Mouse (Mus musculus) retina, embryonic 14.5 days (tissue): Measurements from ENCODE around the gene Vps26c.
A peak's percentile ranks its signal among the peaks of the same experiment; 100 is the strongest.

ENCODE experiments used
- DNase-seq: peaks from one replicate; pipeline ENCODE4 v3.0.0-alpha.2; 2015; ENCODE audit warnings: low spot score

Vps26c gene

GRCm38 (mm10) chr16:94526344-94527151 is at the start of gene Vps26c:
Gene Vps26c (minus strand): TSS chr16:94526830.
- peak; percentile 97 for DNase-seq

DNA sequence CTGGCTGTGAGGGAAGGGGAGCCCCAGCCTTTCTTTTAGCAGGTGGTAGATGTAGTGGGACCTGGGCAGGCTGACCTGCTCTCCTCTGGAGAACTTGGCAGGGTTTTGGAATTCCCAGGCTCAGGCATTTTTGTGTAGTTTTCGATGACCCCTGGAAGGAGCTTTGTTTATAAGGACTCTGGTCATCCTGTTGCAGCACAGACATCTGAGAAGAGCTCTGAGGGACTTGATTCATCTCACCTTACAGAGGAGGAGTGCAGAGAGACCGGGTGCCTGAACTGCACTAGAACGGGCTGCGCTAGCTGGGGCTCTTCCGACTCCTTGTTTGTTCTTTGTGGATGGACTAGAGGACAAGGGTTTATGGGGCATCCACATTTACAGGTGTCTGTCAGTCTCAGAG is 49.1 kb upstream of the Vps26c start:
- DNase-seq = no peak

- DNase-seq = no peak
Measured at GRCm38 (mm10) chr16:94574718-94575094, 48.1 kb upstream of the Vps26c start.

- DNase-seq = no peak
Measured at GRCm38 (mm10) chr16:94574025-94574717, 47.5 kb upstream of the Vps26c start.

GRCm38 (mm10) chr16:94572422-94572821 is 45.8 kb upstream of the Vps26c start:
- no peak for DNase-seq

DNA sequence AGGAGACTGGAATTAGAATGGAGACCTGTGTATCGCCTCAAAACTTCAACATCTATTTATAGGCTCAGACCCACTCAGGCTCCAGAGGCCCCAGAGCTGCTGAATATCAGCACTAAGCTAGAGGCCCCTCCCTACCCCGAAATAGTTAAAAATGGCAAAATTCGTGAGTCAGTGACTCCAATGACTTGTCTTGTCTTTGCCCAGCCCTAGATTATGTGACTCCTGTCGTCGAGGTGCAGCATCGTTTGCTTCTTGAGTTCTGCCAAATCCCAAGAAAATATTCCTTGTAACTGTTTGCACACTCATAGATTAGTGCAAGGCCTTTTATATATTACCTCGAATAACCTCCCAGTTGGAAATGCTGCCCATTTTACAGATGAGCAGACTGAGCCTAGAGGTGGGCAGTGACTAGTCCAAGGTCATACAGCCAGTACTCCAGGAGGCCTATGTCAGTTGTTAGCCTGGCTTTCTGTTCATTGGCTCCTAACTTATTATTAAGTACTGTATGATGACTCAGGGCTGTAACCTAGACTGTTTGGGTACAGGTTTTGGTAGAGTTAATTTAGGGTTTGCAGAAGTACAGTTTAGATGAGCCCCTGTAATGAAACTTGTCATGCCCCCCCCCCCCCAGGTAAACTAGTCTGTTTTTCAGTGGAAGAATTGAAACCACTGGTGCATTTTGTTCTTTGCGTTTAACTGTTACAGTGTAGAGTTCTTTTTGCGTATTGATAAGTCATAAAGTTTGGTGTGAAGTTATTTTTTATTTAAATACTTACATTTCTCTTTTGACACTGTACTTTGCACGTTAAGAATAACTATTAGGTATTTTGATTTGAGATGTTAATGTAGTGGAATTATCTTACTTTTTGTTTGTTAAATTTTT is 44.7 kb upstream of the Vps26c start:
- DNase-seq = peak; percentile 32

DNA sequence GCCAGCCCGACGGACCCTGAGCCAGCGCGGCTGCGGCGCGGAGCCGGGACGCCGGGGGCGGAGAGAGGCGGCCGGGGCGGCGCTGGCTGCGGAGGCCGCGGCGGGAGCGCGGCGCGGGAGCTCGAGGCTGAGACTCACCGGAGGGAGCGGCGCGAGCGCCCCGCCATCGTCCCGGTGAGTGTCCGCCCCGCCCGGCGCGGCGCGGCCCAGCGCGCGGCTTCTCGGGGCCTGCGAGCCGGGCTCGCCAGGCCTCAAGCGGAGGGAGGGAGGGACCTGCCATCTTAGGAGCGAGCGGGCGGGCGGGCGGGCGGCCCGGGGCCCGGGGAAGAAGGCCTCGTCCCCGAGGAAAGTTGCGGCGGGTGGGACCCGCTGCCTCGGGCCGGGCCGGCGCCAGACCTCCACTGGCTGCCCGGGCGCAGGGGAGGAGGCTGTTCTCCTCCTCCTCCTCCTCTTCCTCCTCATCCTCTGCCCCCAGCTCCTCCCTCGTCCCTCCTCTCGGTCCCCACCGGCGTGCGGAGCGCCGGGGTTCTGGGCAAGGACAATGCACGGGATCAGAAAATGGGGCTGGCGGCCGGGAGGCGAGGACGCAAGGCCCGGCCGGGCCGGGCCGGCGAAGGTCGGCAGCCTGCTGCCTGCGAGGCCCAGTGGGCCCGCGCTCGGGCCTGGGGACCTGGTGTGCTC is 43.9 kb upstream of the Vps26c start:
- peak; percentile 44 for DNase-seq

DNA sequence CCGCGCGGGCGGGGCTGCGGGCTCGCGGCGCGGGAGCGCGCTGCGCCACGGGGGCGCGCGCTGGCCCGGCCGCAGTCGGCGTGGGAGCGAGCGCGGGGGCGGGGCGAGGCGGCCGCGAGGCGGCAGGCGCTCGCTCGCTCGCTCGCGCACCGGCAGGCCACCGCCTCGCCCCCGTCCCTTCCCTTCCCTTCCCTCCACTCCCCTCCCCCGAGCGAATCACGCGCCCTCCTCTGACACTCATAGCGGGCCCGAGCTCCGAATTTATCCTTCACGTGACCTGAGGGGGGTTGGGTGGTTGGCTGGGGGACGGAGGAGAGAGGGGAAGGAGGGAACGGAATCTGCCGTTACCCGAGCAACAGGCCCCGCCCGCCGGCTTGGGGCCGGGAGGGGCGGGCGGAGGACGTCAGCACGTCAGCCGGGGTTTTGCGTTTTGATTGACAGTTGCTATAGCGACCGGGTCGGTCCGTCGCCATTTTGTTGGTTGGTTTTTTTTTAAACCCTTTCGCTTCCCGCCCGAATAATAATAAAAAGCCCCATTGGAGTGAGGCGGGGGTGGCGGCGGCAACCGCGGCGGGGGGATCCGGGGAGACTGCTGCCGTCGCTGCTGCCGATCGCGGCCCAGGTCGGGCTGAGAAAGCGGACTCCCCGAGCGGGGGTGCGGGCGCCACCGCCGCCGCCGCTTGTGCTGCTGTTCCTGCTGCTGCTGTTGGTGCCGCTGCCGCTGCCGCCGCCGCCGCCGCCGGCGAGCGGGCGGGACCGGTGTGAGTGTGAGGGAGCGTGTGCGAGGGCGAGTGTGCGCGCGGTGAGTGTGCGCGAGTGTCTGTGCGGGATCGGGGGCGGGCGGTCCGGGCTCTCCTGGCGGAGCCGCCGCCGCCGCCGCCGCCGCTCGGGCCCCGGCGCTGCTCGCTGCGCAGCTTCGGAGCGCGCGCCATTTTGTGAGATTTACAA is 42.9 kb upstream of the Vps26c start, which contains the start of gene Dyrk1a:
TSS of gene Dyrk1a (plus strand) at position 782 of the 948 bp plus-strand sequence.
- peak; percentile 99 for DNase-seq

DNA sequence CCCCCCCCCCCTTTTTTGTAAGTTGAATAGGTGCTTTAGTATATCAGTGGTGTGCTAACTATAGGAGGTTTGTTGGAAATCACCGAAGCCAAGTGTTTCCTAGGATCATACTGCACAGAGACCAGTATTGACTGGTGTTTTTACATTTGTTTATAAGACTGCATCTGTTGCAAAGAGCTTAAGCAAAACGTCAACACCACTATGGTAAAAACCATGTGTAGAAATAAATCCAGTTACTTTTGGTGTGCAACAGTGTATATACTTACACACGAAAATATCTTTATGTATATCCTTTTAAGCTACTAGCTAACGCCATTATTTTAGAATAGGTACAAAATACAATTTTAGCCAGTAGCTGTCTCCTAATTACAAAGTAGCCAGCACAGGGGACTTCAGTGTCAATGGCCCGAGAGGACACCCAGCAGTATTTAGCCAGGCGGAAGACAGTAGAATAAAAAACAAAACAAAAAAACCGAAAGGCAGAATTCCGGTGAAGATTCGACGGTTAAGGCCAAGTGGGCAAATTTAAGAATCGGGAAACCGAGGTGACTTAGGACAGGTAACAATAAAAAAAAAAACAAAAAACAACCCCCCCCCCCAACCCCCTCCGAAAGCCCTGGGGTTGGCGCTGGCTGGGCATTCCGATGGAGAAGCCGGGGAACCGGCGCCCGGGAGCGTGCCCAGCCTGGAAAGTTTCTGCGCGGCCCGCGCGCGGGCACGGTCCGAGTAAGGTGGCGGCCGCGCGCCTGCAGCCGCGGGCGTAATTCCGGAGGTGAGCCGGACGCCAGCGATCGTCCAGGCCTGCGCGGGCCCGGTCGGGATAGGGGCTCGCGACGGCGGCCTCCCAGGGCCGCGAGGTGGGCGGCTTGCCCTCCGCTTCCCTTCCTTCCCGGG is 42.0 kb upstream of the Vps26c start:
- peak; percentile 15 for DNase-seq

- DNase-seq = no peak
Measured at GRCm38 (mm10) chr16:94567751-94568150, 41.1 kb upstream of the Vps26c start.

GRCm38 (mm10) chr16:94566834-94567585 is 40.4 kb upstream of the Vps26c start:
- no peak for DNase-seq

GRCm38 (mm10) chr16:94566124-94566523 is 39.5 kb upstream of the Vps26c start:
- no peak for DNase-seq

GRCm38 (mm10) chr16:94560618-94561017 is 34.0 kb upstream of the Vps26c start:
- DNase-seq = no peak

DNA sequence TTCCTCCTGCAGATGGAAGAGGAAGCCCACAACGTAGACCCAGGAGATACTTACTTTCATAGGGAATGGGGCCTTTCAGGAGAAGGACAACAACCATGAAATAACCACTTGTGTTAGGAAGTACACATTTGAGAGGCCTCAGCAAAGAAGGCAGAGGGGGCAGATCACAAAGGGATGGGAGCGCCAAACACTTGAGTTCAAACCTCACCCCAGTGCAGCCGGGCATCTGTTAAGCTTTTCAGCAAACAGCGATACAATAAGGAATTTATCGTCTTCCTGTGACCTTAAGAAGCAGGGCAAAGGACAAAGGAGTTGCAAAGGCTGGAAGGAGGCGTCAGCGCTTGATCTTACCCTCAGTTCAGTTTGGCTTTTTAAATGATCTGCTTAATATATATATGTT is 33.2 kb upstream of the Vps26c start:
- no peak for DNase-seq

GRCm38 (mm10) chr16:94559282-94559681 is 32.7 kb upstream of the Vps26c start:
- no peak for DNase-seq

DNA sequence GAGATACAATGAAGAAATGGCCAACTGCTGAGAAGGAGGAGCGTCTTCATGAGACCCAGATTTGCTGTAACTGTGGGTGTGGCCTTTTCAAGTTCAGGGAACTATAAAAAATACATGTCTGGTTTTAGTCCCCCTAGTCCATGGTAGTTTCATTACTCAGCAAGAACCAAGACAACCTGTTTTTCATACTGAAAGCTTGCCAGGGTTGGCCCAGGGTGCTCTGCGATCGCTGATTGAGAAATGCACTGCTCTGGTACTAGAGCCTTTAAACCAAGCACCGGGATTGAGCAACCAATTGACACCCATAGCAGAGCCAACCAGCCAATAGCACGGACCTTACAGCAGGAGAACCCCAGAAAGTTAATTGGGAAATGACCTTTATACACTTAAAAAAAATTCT is 29.6 kb upstream of the Vps26c start:
- no peak for DNase-seq

- DNase-seq = no peak
Measured at GRCm38 (mm10) chr16:94555346-94555745, 28.7 kb upstream of the Vps26c start.

DNA sequence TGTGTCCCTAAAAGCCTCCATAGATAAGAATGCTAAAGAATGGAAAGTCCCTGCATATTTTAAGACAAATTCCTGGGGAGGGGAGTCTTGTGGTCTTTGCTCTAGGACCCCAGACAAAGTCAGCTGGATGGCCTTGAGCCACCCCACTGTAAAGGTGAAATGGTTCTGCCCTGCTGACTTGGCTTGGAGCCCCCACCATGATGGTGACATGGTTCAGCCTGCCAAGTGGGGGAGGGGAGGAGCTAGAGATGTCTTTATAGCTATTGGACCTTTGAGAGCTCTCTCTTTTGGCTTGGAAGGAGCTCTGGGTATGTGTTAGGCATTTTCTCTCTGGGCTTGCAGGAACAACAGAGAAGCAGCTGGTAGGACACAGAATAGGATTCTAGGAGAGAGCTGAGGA is 25.3 kb upstream of the Vps26c start:
- DNase-seq = peak; percentile 34

DNA sequence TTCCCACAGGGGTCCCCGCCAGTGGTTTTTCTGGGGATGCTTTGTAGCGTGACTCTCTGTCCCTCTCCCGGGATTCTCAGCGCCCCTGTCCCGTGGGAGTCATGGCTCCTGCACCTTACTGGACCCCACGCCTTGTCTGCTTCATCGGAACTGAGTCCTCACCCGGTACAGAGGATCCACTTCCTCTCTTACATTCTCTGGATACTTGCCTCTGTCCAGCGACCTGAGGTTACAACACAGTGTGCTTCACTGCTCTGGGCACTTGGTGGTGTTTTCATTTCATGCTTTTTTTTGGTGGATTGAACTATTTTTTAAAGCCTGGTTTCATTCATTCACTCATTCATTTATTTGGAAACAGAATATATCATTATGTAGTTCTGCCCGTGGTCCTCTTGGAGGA is 23.2 kb upstream of the Vps26c start:
- DNase-seq = no peak
